Mouse (Mus musculus) neutrophil, adult 5-6 weeks (primary cell): Measurements from ENCODE around the gene Mctp1. TPM values are rescaled to one million over a fixed set of nuclear protein-coding genes. Genes with fewer than 3 reads are reported as not detected.

Experiments
- ATAC-seq: fragments of 151-379, 151-347 bp; 2 replicates; pipeline ENCODE4 v1.8.0; 2017; ENCODE audit warnings: mild to moderate bottlenecking, moderate TSS enrichment; ENCODE audit not compliant: insufficient number of reproducible peaks, poor library complexity, low FRiP score, severe bottlenecking; ENCODE audit errors: extremely low read depth
- total RNA-seq: library from RNA; stranded (forward); fragments of 200-1000 nt; gene quantifications from 2 replicates; pipeline ENCODE4 v1.2.3, GENCODE M21; 2017

The Mctp1 gene
- total RNA-seq, 1 experiment from 2014 or later: 80.4 TPM

DNA sequence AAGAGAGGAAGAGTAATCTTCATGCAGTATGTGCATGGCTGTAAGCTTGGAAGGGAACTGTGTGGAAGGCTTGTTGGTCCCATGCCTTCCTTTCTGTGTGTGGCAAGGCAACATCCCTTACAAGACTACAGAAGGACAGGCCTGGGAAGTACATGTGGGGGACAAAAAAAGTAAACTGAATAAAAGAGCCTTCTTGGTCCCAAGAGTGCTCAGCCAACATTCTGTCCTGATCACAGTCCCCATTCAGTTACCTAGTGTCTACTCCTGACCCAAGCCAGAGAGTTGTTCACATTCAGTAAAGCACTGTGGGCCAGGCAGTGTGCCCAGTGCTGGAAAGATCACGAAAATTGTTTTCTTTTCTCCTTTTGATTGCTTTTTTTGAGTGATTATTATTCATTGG, 415.3 kb downstream of the Mctp1 start:
- ATAC-seq: no peak

DNA sequence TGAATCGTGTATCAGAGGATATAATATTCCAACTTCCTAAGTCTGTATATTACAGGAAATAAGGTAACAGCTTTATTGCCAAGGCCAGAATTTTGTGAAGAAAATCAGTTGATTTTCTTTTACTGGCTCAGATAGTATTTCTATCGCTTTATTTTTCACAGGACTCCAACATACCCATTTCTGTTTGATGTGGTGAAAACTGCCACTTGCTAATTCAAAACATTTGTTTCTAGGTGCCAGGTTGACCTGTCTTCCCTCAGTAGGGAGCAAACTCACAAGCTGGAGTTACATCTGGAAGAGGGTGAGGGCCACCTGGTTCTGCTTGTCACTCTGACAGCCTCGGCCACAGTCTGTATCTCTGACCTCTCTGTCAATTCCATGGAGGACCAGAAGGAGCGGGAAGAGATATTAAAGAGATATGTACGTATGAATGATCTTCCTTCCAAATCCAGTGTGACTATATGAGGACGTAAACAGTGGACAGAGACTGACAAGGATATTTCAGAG, 416.8 kb downstream of the Mctp1 start:
- ATAC-seq: no peak

DNA sequence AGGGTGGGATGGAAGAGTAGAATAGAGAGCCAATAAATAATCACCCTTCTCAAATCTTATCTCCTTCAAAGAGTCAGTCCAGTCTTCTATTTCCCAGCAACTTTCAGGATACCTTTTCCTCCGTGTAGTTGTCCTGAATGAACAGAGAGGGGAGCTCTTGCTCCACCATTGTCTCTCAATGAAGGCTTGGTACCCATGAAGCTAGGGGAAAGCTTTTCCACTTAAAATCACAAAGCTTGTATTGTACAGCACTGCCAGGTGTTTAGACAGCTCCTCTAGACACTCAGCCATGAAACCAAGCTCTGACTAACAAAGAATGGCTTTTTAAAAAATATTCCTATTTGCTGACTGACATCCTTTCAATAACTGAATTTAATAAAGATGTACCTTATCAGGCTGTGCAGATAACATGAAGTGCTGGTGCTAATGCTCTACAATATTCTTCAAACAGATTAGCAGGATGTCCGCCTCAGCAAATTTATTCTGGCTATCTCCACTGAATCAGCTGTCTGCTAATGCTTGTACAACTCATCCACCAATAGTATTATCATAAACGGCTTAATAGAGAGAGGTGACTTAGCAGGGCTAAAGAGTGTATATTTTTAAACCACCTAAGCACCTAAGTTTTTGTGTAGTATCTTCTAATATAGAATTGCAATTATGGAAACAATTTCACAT, 417.9 kb downstream of the Mctp1 start:
- ATAC-seq: no peak

DNA sequence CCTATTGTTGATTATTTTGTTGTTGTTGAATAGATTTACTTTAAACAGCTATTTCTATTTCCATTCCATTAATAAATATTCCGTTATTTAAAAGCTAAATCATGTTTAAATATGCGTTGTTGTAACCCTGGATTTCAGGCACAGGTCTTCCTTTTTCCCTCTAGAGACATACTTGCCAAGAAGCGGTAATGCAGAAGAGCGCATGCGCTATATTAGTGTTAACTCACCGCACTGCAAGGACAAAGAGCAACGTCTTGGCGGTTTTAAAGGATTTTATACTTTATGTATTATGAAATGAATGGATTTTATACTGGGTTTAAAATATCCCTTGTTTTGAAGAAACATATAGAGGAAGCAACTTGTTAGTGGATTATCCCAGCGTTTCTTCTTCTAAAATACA, 418.6 kb downstream of the Mctp1 start:
- ATAC-seq: no peak

DNA sequence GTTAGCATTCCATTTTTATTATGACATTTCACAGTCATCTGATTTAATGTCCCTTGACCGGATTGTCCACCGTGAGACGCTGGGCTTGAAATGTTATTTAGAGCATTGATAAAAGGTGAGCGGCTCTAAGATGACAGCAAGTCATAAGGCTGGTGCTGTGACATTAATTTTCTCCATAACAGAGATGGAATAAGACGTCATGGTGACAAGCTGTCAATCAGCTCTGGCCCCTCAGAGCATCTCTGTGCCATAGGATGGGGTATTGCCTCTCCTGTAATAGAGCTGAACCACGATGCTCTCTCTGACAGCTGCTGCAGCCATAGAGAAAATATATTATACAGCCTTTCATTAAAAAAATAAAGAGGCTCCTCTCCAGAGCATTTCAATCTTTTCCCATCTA, 419.5 kb downstream of the Mctp1 start:
- no peak for ATAC-seq

DNA sequence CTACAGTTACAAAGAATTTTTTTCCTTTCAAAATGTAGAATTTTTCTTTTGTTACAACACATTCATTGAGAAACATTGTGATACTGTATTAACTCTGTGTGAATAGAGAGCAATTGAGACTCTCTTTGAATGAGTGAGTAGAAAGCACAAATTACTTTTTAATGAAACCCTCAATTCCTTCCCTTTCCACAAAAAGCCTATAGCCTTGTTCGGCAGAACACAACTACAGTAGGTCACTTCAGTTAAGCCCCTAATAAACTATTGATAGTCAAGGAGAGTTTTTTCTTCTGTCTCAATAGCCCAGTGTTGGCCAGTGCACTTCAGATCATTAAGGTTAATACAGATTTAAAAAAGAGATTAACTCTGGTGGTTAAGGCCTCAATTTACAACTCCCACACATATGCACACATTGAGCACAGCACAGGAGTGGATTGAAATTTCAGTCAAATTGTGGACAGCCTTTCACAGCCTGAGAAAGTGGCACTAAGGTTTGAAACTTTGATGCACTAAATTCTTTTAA, 424.6 kb downstream of the Mctp1 start:
- ATAC-seq: no peak

DNA sequence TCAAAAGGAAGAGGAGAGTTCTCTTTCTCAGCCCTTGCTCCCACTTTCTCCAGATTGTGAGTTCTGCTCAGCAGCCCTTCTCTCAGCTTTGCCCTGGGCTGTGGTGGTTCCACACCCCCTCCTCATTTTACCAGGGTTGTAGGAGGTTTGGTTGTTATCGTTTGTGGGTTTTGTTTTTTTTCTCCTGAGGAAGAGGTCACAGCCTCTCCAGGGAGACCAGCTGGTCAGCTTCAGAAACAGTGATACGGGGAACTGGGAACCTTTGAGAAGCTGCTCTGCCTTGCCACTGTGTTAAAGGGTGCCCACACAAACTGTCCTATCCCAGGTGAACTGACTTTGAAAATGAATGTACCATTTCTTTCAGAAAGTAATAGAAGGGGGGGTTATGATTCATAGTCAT, 425.5 kb downstream of the Mctp1 start:
- ATAC-seq: no peak

DNA sequence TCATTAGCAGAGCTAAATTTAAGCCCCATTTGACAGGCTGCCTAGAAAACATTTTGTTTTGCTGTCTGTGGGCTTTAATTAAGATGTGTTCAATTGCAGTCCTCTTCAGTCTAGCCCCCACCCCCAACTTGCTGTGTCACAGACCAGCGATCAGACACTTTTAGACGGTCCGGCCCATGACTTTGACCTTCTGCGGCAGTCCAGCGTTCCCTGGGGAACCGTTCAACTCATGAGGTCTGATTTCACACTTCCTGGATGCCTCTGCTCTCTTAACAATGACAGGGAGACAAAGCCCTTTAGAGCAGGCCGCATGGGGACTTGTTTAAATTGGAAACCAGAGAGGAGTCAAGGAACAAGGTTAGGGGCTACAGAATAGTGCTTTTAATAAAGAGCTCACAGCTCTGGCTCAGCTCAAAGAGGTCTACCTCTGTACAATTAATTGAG, 426.2 kb downstream of the Mctp1 start:
- ATAC-seq: no peak

DNA sequence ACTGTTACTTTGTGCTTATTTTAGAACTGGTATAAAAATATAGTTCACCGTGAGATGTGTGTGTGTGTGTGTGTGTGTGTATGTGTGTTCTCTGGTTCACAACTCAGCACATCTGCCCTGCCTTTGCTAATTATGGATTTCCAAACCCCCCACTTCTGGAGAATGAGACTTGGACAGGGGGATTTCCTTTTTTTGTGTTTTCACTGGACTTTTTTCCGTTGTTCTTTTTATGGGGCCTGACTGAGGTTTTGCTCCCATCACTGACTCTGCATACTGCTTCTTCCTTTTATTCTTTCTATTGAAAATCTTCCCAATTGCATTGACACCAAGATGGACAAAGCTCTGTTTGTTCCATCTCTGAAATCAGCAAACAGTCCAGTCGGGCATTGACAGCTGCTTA, 438.7 kb downstream of the Mctp1 start:
- ATAC-seq: no peak

DNA sequence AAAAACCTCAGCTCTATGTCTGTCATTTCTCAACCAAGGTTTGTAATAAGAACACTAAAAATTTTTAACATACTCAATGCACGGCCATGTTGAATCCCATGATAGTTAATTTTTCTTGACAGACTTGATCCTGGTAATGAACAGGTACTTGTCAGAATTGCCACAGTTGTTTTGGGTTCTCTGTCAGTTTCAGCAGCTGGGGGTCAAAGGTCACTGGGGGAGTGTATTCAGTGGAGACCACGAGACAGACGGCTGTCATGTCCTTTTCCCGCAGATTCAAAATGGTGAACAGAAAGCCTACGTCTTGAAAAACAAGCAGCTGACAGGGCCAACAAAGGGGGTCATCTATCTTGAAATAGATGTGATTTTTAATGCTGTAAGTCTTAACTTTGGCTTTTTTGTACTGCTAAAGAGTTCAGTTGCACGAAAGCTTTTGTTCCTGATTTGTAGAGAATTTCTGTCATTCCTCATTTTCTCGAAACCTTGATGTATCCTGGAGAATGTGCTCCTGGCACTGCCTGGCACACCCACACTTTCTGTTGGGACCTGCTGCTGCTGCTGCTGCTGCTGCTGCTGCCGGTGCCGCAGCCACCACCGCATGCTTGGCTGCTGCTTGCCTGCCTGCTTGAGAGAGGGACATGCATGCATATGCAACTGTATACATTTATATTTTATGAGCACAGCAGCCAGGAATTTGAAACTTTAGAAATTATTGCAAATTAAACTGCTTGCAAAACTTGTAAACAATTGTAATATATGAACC, 440.8 kb downstream of the Mctp1 start:
- no peak for ATAC-seq

DNA sequence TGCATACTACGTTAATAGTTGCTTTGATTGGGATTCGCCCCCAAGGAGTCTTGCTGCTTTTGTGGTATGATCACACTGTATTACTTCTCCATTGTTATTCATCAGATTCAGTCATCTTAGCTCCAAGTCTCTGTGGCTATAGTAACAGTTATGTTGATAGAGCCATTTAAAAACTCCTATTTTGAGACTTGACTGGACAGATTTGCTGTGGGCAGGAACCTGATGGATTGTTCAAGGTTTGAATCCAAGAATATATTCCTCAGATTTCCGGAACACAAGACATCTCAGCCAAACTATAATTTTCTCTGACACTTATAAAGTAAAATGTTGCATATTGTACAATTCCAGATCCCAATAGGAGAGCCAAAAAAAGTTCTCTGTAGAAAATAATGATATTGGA, 443.4 kb downstream of the Mctp1 start:
- ATAC-seq: no peak

DNA sequence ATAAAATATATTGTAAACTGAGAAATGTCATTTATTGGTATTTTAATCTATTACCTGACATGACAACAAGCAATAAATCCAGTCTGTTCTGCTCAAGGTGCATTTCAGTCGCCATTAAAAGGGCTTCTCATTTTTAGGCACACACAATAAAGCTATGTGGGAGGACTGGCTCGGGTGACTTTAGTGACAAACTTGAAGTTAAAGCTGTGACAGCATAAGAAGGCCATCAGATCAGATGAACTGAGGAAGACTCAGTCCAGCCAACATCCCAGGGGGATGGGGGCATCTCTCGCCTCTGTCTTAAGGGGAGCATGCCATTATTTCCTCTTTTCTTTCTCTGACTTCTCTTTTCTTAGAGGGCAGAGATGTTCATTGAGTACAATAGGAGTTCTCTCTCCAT, 453.7 kb downstream of the Mctp1 start:
- ATAC-seq: no peak

DNA sequence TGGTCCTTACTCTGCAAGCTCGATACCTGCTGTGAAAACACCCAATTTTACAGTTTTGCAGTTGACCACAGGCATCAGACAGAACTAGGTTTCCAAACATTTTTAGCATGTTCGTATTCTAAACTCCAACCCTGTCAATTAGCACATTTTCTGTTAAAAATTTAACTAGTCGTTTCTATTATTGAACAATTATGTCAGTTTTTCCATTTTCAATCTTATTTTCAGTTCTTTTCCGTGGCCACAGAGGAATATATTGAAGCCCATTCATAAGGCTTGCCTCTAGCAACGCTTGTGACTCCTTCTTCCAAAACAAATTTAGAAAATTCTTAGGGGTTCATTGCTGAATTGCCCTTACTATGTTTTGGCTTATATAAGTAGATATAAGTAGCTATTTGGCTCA, 456.4 kb downstream of the Mctp1 start:
- no peak for ATAC-seq

DNA sequence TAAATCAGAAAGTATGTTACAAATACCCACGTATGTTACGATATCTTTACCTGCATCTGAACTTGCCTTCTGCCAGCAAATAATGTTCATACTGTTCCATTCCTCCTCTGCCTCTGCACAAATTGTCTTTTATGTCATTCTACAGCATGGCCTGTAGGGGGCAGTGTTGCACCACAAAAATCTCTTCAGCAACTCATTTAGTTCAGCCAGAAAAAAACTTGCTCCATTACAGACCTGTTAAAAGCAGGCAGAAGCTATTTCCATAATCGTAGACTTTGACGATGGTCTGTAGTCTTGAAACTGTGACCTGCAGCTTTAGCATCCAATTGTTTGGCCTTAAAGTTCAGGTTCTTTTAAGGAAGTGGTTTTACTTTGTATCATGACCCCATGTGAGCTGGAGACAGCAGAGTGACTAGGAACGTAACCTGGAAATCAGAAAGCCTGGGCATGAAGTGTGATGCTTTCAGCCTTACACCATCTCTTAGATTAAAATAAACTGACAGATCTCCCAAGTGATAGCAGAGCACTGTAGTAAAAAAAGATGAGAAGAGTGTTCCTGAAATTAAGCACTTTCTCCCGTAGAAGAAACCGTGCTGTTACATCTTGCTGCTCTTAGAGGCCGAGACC, 460.4 kb downstream of the Mctp1 start:
- ATAC-seq: peak; percentile 46; the same call in 1 of the 2 replicates

DNA sequence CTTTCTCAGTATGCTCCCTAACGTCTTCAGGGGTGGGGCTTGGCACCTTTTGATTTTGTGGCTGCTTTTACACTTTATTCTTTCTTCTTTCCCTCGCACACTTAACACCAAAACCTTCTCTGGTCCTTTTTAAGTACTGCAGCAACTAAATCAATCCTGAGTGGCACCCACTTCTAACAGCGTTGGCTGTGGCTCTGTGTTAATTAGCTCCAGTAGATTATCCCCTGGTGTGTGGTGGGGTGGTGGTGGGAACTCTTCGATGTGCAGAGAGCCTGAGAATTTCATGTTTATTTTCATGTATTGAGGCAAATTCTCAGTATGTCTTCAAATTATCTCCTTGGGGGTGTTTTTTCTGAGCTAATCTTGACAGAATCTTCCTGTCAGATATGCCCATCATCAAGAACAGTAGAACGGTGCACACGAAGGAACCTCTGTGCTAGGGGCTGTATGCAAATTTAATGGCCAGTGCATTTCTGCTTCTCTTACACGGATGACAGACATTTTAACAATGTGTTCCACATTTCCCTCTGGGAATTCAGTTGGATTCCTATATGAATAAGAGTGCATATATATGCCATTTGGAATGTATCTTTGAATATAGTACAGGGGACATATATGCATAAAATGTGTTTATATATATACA, 466.2 kb downstream of the Mctp1 start:
- ATAC-seq: no peak

DNA sequence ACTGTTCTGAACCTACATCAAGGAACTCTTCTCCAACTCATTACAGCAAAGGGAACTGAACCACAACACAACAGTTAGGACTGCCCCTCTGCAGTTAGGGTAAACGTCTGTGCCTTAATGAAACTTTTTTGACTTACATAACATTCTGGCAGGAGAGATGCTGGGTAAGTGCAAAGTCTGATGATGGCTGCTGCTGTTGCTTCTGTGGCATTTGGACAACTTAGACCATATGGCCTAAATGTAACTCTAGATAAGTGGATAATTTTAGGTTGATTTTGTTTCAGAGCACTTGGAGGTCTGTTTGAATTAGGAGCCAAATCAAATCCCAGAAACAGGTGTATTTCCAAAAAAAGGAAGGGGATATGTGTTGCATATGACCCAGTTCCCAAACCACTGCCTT, 470.0 kb downstream of the Mctp1 start:
- no peak for ATAC-seq

DNA sequence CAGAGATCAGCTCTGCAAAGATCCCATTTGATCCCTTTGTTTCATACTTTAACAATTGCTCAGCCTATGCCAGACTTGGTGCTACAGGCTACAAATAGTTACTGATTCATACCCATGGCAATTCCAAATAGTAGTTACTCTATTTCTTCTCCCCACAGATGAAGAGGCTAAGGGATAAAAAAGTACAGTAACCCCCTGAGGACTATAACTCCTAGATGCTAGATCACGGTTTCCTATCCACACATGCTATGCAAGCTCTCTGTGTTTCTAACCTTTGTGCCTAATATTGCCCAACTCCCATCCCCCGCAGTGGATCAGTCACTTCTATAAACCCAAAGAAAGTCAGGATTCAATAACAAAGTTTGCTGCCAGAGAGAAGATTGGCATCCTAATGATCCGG, 470.7 kb downstream of the Mctp1 start:
- ATAC-seq: no peak

DNA sequence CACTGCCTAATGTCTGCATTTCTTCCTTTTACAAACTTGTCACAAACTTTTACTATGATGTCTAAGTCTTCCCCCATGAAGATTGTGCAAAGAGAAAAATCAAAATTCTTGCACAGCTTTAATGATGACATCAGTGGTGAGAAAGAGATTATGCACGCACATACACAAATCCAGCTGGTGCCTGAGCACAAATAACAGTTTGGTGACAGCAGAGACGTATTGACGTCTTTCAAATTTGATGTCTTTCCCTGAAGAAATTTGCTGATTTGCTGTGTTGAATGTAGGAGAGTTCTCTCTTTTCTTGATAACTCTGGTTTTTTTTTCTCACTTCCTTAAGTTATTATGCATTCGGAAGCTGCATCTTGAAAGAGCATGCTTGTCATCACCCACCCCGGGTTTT, 472.7 kb downstream of the Mctp1 start:
- ATAC-seq: no peak

DNA sequence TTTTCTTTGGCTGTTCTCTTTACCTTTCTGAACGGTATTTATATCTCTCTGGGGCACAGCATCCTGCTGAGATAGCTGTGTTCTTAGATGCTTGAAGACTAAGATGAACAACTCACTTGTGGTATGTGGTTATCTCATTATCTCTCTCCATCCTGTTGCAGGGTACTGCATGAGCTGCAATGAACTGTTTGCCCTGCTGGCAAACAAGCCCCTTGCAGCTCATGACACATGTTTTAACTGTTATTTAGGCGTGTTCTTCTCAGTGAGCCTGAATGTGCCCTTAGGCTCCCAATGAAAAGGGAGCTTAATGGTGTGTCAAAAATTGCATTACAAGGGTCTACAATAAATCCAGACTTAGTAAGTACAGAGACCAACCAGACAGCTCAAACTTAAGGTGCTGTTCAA, 473.7 kb downstream of the Mctp1 start:
- ATAC-seq: no peak
